Comparison of ENCODE assay signal across 11 mouse cellular contexts in genomic region chr13:41403838-41404237, GRCm38 (mm10).
DNase-seq lines count a peak whose midpoint lies in the region; ATAC-seq and TF ChIP-seq lines count a peak whose summit lies in the region.
"Had no signal": no experiment of that assay in that cellular context is flagged by ENCODE, and none has a peak within 500 bp of the region (broad histone marks: within the 10 kb centered on the region; RNA-seq: fewer than 3 reads in every experiment).

No protein-coding gene starts in this region.

- intact Hi-C loops in heart, postnatal 25 days (cut with DNase I): no loop called here

- peak; percentile 99 for TF ChIP-seq EP300 in lung, postnatal 0 days (IDR thresholded peaks at IDR 0.05)

- no peak overlapping the region for H3K4me3 ChIP-seq in lung, postnatal 0 days (ENCODE audit: low read depth, low read length)
- H3K4me3 ChIP-seq: midbrain, embryonic 15.5 days had no signal

- no peak for TF ChIP-seq CTCF in lung, postnatal 0 days (IDR thresholded peaks at IDR 0.05)

- no peaks in the 10 kb centered on the region for H3K9me3 ChIP-seq in lung, postnatal 0 days (ENCODE audit: low read length)
- H3K9me3 ChIP-seq: midbrain, embryonic 15.5 days had no signal

- peak; percentile 79 for DNase-seq in 416B (ENCODE audit: low read depth)
- DNase-seq in Muller cell, postnatal 12 days (ENCODE audit: inconsistent ontology term): peak; percentile 45
- DNase-seq in heart, postnatal 25 days (ENCODE audit: low spot score): peak; percentile 55
- DNase-seq in lung, postnatal 0 days (ENCODE audit: low spot score): peak; percentile 94
- DNase-seq in cerebellum, postnatal 4 days (ENCODE audit: low spot score in 2 of 2): no peak
- no peak for DNase-seq in testis, postnatal 14 days (ENCODE audit: low spot score)
- DNase-seq in frontal cortex, postnatal 25 days (ENCODE audit: low spot score in 2 of 2): no peak
- DNase-seq: cerebellum, postnatal 14 days; spleen, adult 18-20 months had no signal

- no peaks in the 10 kb centered on the region for H3K27me3 ChIP-seq in lung, postnatal 0 days (replicated peaks; ENCODE audit: insufficient read depth, low read length)
- H3K27me3 ChIP-seq: midbrain, embryonic 15.5 days had no signal

- 40% methylated on average over 6 of the region's 6 CpGs for WGBS in lung, postnatal 0 days

- peaks cover 7% of the 10 kb centered on the region; the same call in 1 of the 2 replicates for H3K4me1 ChIP-seq in lung, postnatal 0 days (ENCODE audit: insufficient read depth, low read depth, low read length)
- H3K4me1 ChIP-seq: midbrain, embryonic 15.5 days had no signal

- H3K27ac ChIP-seq in lung, postnatal 0 days (ENCODE audit: low read length): peak overlapping the region; percentile 33; the same call in 1 of the 2 replicates
- H3K27ac ChIP-seq: midbrain, embryonic 15.5 days had no signal

- no peak overlapping the region for H3K9ac ChIP-seq in lung, postnatal 0 days (replicated peaks; ENCODE audit: low read depth)
- H3K9ac ChIP-seq: midbrain, embryonic 15.5 days had no signal

- no peaks in the 10 kb centered on the region for H3K36me3 ChIP-seq in lung, postnatal 0 days (ENCODE audit: insufficient read depth, low read length)
- H3K36me3 ChIP-seq: midbrain, embryonic 15.5 days had no signal

- H3K4me2 ChIP-seq in lung, postnatal 0 days (replicated peaks; ENCODE audit: low read depth, low read length): no peak overlapping the region
- H3K4me2 ChIP-seq: midbrain, embryonic 15.5 days had no signal

- ATAC-seq in lung, postnatal 0 days: peak; percentile 96
- ATAC-seq: forebrain, embryonic 14.5 days; midbrain, embryonic 15.5 days had no signal

Comparison
In these comparisons a context has a peak if more than half of its experiments do, and no peak if none do; other contexts are left out.
1. DNase-seq: peak in 416B (single experiment), Muller cell, postnatal 12 days (single experiment), heart, postnatal 25 days (single experiment) and lung, postnatal 0 days (single experiment); none in cerebellum, postnatal 4 days (0 of 2), testis, postnatal 14 days (single experiment) and frontal cortex, postnatal 25 days (0 of 2).